Mouse (Mus musculus) small intestine, adult 2 months (tissue): Measurements from ENCODE around the gene Ralbp1. TPM values are rescaled to one million over a fixed set of nuclear protein-coding genes. Genes with fewer than 3 reads are reported as not detected.

Experiments used
- H3K27ac ChIP-seq: fragments of 200-500 bp; 2 replicates; pipeline ENCODE4 v1.5.1; 2012; ENCODE audit warnings: low read depth, low read length, control low read depth, inconsistent platforms; ENCODE audit not compliant: insufficient read depth
- H3K27me3 ChIP-seq: fragments of 200-500 bp; 2 replicates; pipeline ENCODE4 v1.6.1; 2012; ENCODE audit warnings: mild to moderate bottlenecking, moderate library complexity, low read length, inconsistent platforms; ENCODE audit not compliant: control insufficient read depth, insufficient read depth
- H3K36me3 ChIP-seq: fragments of 200-500 bp; 2 replicates; pipeline ENCODE4 v1.6.1; 2012; ENCODE audit warnings: mild to moderate bottlenecking, low read length, control low read depth, inconsistent platforms; ENCODE audit not compliant: control insufficient read depth, insufficient read depth
- H3K4me1 ChIP-seq: fragments of 200-500 bp; 2 replicates; pipeline ENCODE4 v1.6.1; 2012; ENCODE audit warnings: low read length, inconsistent platforms, mixed read lengths; ENCODE audit not compliant: control insufficient read depth, insufficient read depth, insufficient read length
- H3K4me3 ChIP-seq: fragments of 200-500 bp; 2 replicates; pipeline ENCODE4 v1.5.1; 2012; ENCODE audit warnings: low read depth, mild to moderate bottlenecking, control low read depth, inconsistent platforms, low read length, moderate library complexity
- CTCF ChIP-seq: fragments of 200-500 bp; IDR thresholded peaks from 2 replicates; pipeline ENCODE4 v1.5.1; 2012; ENCODE audit warnings: low read depth, mild to moderate bottlenecking, control low read depth, inconsistent platforms, low read length, moderate library complexity, mixed read lengths; ENCODE audit not compliant: insufficient replicate concordance, insufficient read length; ENCODE audit errors: extremely low read depth
- POLR2A ChIP-seq: fragments of 200-500 bp; IDR thresholded peaks from 2 replicates; pipeline ENCODE4 v1.6.1; 2012; ENCODE audit warnings: low read depth, mild to moderate bottlenecking, control low read depth, inconsistent platforms, low read length, moderate library complexity
- WGBS: fragments of 180-500 bp; shearing (Covaris S2); methylation state at CpG from one replicate; pipeline ENCODE4 v1.1.7; 2018; 5-methylcytosine and 5-hydroxymethylcytosine counted together
- polyA plus RNA-seq: library from polyadenylated mRNA; depleted of rRNA; stranded (reverse); fragments of >200 nt; gene quantifications from 2 replicates; pipeline ENCODE4 v1.2.3, GENCODE M21; 2012; rRNA removed

Ralbp1 gene
- polyA plus RNA-seq, 1 experiment, result 34.1 TPM

GRCm38 (mm10) chr17:65802026-65802425 is 83.6 kb downstream of the Ralbp1 start:
- no peaks in the 10 kb centered on the region for H3K27me3 ChIP-seq
- 74% methylated on average over 4 of the region's 4 CpGs for WGBS
- H3K4me1 ChIP-seq, result no peaks in the 10 kb centered on the region; the same call in 1 of the 2 replicates
- TF ChIP-seq CTCF (no peak), POLR2A (no peak)
- H3K4me3 ChIP-seq, result no peak overlapping the region
- no peak overlapping the region for H3K27ac ChIP-seq
- peaks cover 24% of the 10 kb centered on the region for H3K36me3 ChIP-seq

GRCm38 (mm10) chr17:65800451-65800850 is 85.1 kb downstream of the Ralbp1 start:
- H3K36me3 ChIP-seq, result peaks cover 18% of the 10 kb centered on the region
- 90% methylated on average over 6 of the region's 6 CpGs for WGBS
- no peak for TF ChIP-seq CTCF
- TF ChIP-seq POLR2A, result no peak
- no peak overlapping the region for H3K27ac ChIP-seq
- H3K4me1 ChIP-seq, result peaks cover 2% of the 10 kb centered on the region
- no peaks in the 10 kb centered on the region for H3K27me3 ChIP-seq
- no peak overlapping the region for H3K4me3 ChIP-seq

- TF ChIP-seq POLR2A (no peak), CTCF (no peak)
Observed at GRCm38 (mm10) chr17:65799353-65799752, 86.2 kb downstream of the Ralbp1 start.

GRCm38 (mm10) chr17:65798446-65798845 is 87.2 kb downstream of the Ralbp1 start:
- Histone ChIP-seq H3K36me3 (peaks cover 16% of the 10 kb centered on the region), H3K27ac (no peak overlapping the region), H3K27me3 (no peaks in the 10 kb centered on the region), H3K4me1 (peaks cover 2% of the 10 kb centered on the region), H3K4me3 (no peak overlapping the region)
- no peak for TF ChIP-seq POLR2A
- no peak for TF ChIP-seq CTCF
- WGBS, result 50% methylated on average over 4 of the region's 4 CpGs

More at GRCm38 (mm10) chr17:65799353-65799752, 86.2 kb downstream of the Ralbp1 start:
- H3K4me1 ChIP-seq, result peaks cover 2% of the 10 kb centered on the region
- no peak overlapping the region for H3K27ac ChIP-seq
- no peaks in the 10 kb centered on the region for H3K27me3 ChIP-seq
- WGBS, result 61% methylated on average over 1 of the region's 1 CpGs
- H3K36me3 ChIP-seq, result peaks cover 20% of the 10 kb centered on the region
- no peak overlapping the region for H3K4me3 ChIP-seq

Other genes starting within 250 kb of the Ralbp1 start
- gene Txndc2, start 243.6 kb downstream of the Ralbp1 start, polyA plus RNA-seq, result not detected in 2 replicates
- gene Rab31, start 113.0 kb downstream of the Ralbp1 start, polyA plus RNA-seq, result 4.6 and 7.8 TPM in 2 replicates
- gene Ppp4r1, start 103.2 kb downstream of the Ralbp1 start, polyA plus RNA-seq, result 26.2 and 57.7 TPM in 2 replicates
- gene Twsg1, start 65.4 kb upstream of the Ralbp1 start, polyA plus RNA-seq, result 14.4 and 21.0 TPM in 2 replicates
- gene Ankrd12, start 191.3 kb upstream of the Ralbp1 start, polyA plus RNA-seq, result 0.91 and 2.0 TPM in 2 replicates
- gene Ndufv2, start 215.8 kb upstream of the Ralbp1 start, polyA plus RNA-seq, result 17.0 and 28.7 TPM in 2 replicates
- 11.6 and 32.3 TPM in 2 replicates for gene Washc1, start 225.7 kb upstream of the Ralbp1 start, polyA plus RNA-seq
- gene Ddx11, start 237.7 kb upstream of the Ralbp1 start, polyA plus RNA-seq, result 2.1 and 2.7 TPM in 2 replicates